14 mouse cellular contexts compared by ENCODE assay signal in the genomic region with DNA sequence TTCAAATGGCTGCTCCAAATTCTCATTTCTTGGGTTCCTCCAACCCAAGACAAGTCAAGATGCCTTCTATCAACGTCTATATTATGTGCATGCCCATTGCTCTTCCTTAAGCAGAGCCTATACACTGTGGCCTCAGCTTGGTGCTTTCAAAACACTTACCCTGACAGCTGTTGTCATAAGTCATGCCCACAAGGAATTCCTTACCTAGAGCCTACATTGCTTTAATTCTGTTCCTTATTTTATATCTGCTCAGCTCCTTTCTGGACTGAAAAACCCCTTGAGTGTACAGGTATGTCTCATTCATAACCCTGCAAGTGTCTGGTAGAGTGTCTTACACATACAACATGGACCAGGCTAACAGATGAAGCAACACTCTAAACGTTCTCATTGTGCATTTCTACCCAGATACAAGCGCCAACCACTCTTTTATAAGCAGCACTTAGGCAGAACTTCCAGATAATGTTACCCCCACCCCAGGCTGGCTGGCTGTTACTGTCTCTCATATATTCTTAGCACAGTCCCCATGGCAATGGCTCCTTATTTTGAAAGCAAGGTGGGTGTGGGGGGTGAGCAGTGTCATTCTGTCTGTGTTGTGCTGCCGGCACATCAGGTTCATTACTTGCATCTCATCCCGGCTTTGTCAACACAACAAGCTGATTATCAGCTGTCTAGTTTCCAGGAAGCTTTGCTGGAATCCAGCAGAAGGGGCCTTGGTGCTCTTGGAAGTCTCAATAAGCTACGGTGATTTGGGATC.
DNase-seq lines count a peak whose midpoint lies in the region; ATAC-seq and TF ChIP-seq lines count a peak whose summit lies in the region.
"Had no signal": no experiment of that assay in that cellular context is flagged by ENCODE, and none has a peak within 500 bp of the region (broad histone marks: within the 10 kb centered on the region; RNA-seq: fewer than 3 reads in every experiment).

No protein-coding gene starts in this region.

- no peak for TF ChIP-seq CTCF in heart, adult 2 months (IDR thresholded peaks at IDR 0.05)

- H3K9ac ChIP-seq in heart, embryonic 12.5 days = no peak overlapping the region
- no peak overlapping the region for H3K9ac ChIP-seq in heart, adult 2 months (ENCODE audit: low read depth, low read length)
- H3K9ac ChIP-seq in forebrain, embryonic 11.5 days (ENCODE audit: low read length) = no peak overlapping the region
- H3K9ac ChIP-seq: liver, embryonic 13.5 days; midbrain, embryonic 12.5 days had no signal

- WGBS in heart, embryonic 12.5 days = 58% methylated on average over 6 of the region's 6 CpGs
- 47% methylated on average over 6 of the region's 6 CpGs for WGBS in heart, adult 2 months
- 88% methylated on average over 6 of the region's 6 CpGs for WGBS in forebrain, embryonic 11.5 days

- intact Hi-C loops in heart, adult 2 months (cut with DNase I) = no loop called here

- H3K4me2 ChIP-seq in heart, embryonic 12.5 days = 0 out of 2 replicates have a peak overlapping the region, but pooled peaks have one; percentile 5
- H3K4me2 ChIP-seq in myocyte (ENCODE audit: low read depth) = peak overlapping the region; percentile 9
- no peak overlapping the region for H3K4me2 ChIP-seq in forebrain, embryonic 11.5 days (ENCODE audit: low read depth, low read length, severe bottlenecking)
- H3K4me2 ChIP-seq: liver, embryonic 13.5 days; midbrain, embryonic 12.5 days had no signal

- no peak for TF ChIP-seq POLR2A in heart, adult 2 months (IDR thresholded peaks at IDR 0.05; ENCODE audit: insufficient read depth, low read depth, low read length)
- no peak for TF ChIP-seq POLR2A in myocyte (IDR thresholded peaks at IDR 0.05; ENCODE audit: insufficient read length, low read depth)

- no peak overlapping the region for H3K4me3 ChIP-seq in heart, embryonic 12.5 days
- no peak overlapping the region for H3K4me3 ChIP-seq in heart, adult 2 months
- H3K4me3 ChIP-seq in myocyte = no peak overlapping the region
- H3K4me3 ChIP-seq in forebrain, embryonic 11.5 days (ENCODE audit: low read depth, low read length) = no peak overlapping the region
- H3K4me3 ChIP-seq: liver, embryonic 13.5 days; midbrain, embryonic 12.5 days had no signal

- H3K79me2 ChIP-seq in heart, adult 2 months (replicated peaks; ENCODE audit: control insufficient read depth, insufficient read depth, low read length) = no peaks in the 10 kb centered on the region
- no peaks in the 10 kb centered on the region for H3K79me2 ChIP-seq in myocyte (ENCODE audit: control insufficient read depth, insufficient read depth)

- H3K27me3 ChIP-seq in heart, embryonic 12.5 days (replicated peaks) = no peaks in the 10 kb centered on the region
- no peaks in the 10 kb centered on the region for H3K27me3 ChIP-seq in heart, adult 2 months (ENCODE audit: control insufficient read depth, insufficient read depth, low read length)
- H3K27me3 ChIP-seq in myocyte (ENCODE audit: control insufficient read depth, insufficient read depth, insufficient read length) = no peaks in the 10 kb centered on the region
- H3K27me3 ChIP-seq in forebrain, embryonic 11.5 days (ENCODE audit: control insufficient read depth, insufficient read depth, low read length) = no peaks in the 10 kb centered on the region
- H3K27me3 ChIP-seq: liver, embryonic 13.5 days; midbrain, embryonic 12.5 days had no signal

- no peaks in the 10 kb centered on the region for H3K9me3 ChIP-seq in heart, embryonic 12.5 days (replicated peaks)
- H3K9me3 ChIP-seq in forebrain, embryonic 11.5 days (ENCODE audit: control insufficient read depth, low read length) = no peaks in the 10 kb centered on the region
- H3K9me3 ChIP-seq: liver, embryonic 13.5 days; midbrain, embryonic 12.5 days had no signal

- H3K36me3 ChIP-seq in heart, embryonic 12.5 days = no peaks in the 10 kb centered on the region
- no peaks in the 10 kb centered on the region for H3K36me3 ChIP-seq in heart, adult 2 months (ENCODE audit: control insufficient read depth, insufficient read depth, low read length)
- no peaks in the 10 kb centered on the region for H3K36me3 ChIP-seq in myocyte (ENCODE audit: control insufficient read depth, insufficient read depth)
- H3K36me3 ChIP-seq in forebrain, embryonic 11.5 days (ENCODE audit: control insufficient read depth, insufficient read depth, low read length) = no peaks in the 10 kb centered on the region
- H3K36me3 ChIP-seq: liver, embryonic 13.5 days; midbrain, embryonic 12.5 days had no signal

- H3K27ac ChIP-seq in heart, embryonic 12.5 days (ENCODE audit: poor library complexity, severe bottlenecking) = no peak overlapping the region
- H3K27ac ChIP-seq in heart, adult 2 months = no peak overlapping the region
- no peak overlapping the region for H3K27ac ChIP-seq in forebrain, embryonic 11.5 days (ENCODE audit: low read depth, low read length)
- H3K27ac ChIP-seq: liver, embryonic 13.5 days; midbrain, embryonic 12.5 days had no signal

- no peak overlapping the region for H3ac ChIP-seq in myocyte (ENCODE audit: control insufficient read depth, insufficient read length)

- DNase-seq in heart, adult 2 months = no peak
- DNase-seq in 3T3-L1 (ENCODE audit: low read depth, low spot score) = peak; percentile 94
- DNase-seq in frontal cortex, postnatal 10 days (ENCODE audit: low spot score in 2 of 2) = peak; percentile 31 to 75
- no peak for DNase-seq in forebrain, embryonic 11.5 days (ENCODE audit: low spot score)
- DNase-seq in cerebellum, adult 8-10 months = no peak
- DNase-seq in kidney, adult 9 months = no peak
- DNase-seq: cerebellum, adult 11-12 months; layer of hippocampus, postnatal 36 days; liver, embryonic 13.5 days; lung, postnatal 14 days; thymus, postnatal 14 days had no signal

- ATAC-seq in heart, embryonic 12.5 days (ENCODE audit: insufficient number of reproducible peaks, low FRiP score) = no peak
- ATAC-seq in forebrain, embryonic 11.5 days (replicated peaks; ENCODE audit: low FRiP score) = no peak

- no peak for TF ChIP-seq EP300 in heart, adult 2 months (IDR thresholded peaks at IDR 0.05; ENCODE audit: insufficient read depth, low read depth, low read length)

- H3K4me1 ChIP-seq in heart, embryonic 12.5 days (replicated peaks) = peaks cover 4% of the 10 kb centered on the region; the same call in 1 of the 2 replicates
- H3K4me1 ChIP-seq in heart, adult 2 months (ENCODE audit: control insufficient read depth, insufficient read depth, low read length) = no peaks in the 10 kb centered on the region
- no peaks in the 10 kb centered on the region for H3K4me1 ChIP-seq in forebrain, embryonic 11.5 days (replicated peaks; ENCODE audit: control insufficient read depth, insufficient read depth, low read length)
- H3K4me1 ChIP-seq: liver, embryonic 13.5 days; midbrain, embryonic 12.5 days had no signal

TF ChIP-seq in myocyte, 11 proteins besides CTCF, POLR2A, EP300 and RAD21:
- TF ChIP-seq USF1 (IDR thresholded peaks at IDR 0.05; ENCODE audit: low read depth) = no peak
- TF ChIP-seq MYOD1 (IDR thresholded peaks at IDR 0.05; ENCODE audit: control insufficient read depth in 1 of 3, insufficient read length in 2 of 3, low read depth in 2 of 3) = peak in 1 of 3 experiments; percentile 33

Comparison
In these comparisons a context has a peak if more than half of its experiments do, and no peak if none do; other contexts are left out.
1. DNase-seq: peak in 3T3-L1 (single experiment) and frontal cortex, postnatal 10 days (2 of 2); none in heart, adult 2 months (0 of 2), forebrain, embryonic 11.5 days (single experiment), cerebellum, adult 8-10 months (single experiment) and kidney, adult 9 months (single experiment).